Mouse (Mus musculus): Measurements from ENCODE around the gene Ugt1a7c.

DNA sequence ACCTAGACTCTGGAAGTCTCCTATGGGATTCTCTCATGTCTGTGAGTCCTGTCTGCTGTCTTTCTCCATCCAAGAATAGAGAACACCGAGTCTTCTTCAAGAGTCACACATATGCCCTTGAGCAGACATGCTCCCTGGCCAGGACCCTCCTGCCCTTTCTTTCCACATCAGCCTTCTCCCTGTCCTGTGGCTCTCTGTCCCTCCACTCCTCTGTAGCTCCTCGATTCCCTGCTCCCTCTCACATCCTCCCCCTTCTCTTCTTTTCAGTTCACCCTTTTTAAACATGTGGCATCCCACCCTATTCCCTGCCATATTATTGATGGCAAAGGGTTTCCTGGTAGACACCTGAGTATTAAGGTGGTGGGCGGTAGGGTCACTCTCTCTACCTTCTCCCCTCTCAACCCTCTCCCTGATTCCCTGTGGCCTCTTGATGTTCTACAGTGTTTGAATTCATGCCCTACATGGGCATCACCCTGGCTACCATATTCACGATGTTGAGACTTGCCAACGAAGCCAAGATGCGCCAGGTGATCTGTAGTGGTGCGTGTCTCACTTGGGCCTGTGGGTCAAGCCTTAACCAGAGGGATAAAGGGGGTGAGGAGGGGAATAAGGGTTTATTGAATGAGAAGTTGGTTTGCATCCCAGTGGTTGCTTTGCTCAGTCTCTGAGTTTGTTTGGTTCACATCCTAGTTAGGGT is 137.1 kb downstream of the Ugt1a7c start:
- no peak for TF ChIP-seq POLR2A (IDR thresholded peaks at IDR 0.05; ENCODE audit: borderline replicate concordance, low read depth, low read length)
- TF ChIP-seq CTCF (IDR thresholded peaks at IDR 0.05; ENCODE audit: low read depth, low read length): no peak

All from bone marrow macrophage, adult 2 months (primary cell).